Mouse (Mus musculus) spleen, postnatal 36 days (tissue): ENCODE data around the gene Rnft2.

Experiments used
- DNase-seq, 2 experiments: peaks; one replicate each; pipeline ENCODE4 v3.0.0; 2022; ENCODE audit warnings: low spot score in 2 of 2, mixed read lengths in 1 of 2

Rnft2 gene

DNA sequence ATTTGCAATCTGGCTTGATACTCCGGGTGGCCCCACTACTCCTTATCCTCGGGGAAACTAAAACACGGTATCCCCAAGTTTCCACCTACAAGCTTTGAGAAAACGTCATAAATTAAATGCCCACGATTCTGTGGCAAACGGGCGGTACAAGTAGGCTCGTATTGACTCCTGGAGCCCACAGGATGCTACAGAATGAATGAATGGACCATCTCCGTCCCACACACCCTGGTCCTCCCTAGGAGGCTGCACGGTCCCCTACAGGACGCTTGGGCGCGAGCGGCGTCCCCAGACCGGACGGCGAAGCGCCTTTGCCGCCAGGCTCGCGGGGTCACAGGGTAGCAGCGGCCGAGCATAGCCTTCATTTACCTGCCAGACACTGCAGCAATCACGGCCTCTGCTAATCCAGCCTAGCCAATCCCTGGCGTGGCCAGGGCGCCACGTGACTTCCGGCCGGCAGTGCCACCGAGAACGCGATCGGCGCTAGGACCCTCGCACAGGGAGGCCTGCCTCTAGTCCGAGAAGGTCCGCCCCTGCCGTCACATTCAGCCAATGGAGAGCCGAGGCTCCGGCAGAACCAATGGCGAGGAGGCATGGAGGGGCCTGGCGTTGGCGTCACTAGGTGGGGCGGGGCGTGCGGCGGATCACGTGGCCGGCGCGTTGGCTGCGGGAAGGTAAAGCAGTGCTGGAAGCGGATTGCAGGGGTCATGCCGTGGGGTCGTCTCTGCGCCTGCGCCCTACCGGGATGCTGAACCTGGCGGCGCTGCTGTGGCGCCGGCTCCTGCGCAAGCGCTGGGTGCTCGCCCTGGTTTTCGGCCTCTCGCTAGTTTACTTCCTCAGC, at the start of gene Rnft2, which contains the start of gene 2410131K14Rik:
Gene Rnft2, minus strand, starts transcription at position 511 of the 838 bp plus-strand sequence.
Gene 2410131K14Rik, plus strand, starts transcription at position 622 of the 838 bp plus-strand sequence.
- peak; percentile 99 for DNase-seq

DNA sequence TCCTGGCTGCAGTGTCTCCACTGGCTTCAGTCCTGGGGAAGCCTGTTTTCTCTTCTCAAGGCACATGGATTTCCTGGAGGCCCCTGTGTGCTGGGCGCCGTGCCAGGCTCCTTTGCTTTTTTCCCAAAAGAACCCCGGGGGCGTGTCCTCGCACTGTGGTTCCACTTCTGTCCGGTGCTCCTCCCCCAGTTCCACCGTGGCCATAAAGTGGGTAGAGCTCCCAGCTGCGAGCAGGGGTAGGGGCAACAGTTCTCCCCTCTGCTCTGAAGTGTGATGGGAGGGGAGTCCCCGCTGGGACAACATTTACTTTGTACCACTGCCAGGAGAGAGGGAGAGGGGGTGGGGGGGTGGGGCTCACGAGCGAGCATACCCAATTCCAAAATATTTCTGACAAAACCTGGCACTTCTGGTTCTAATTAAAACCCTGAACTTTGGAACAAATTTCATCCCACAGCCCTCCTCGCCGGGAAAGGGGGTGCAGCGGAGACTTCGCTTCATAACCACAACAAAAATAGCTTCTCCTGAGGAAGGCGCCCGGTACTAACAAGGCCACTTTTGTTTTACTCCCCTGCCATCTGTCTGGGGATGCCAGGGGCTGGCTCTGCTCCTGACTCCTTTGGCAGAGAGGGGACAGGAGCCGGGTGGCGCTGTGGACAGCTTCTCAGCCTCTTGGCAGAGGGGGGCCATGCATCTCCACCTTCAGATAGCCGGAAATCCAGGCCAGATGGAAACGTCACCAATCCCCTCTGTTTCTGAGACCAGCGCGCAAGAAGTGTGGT, 49.4 kb upstream of the Rnft2 start:
- DNase-seq: peak; percentile 20 to 30

DNA sequence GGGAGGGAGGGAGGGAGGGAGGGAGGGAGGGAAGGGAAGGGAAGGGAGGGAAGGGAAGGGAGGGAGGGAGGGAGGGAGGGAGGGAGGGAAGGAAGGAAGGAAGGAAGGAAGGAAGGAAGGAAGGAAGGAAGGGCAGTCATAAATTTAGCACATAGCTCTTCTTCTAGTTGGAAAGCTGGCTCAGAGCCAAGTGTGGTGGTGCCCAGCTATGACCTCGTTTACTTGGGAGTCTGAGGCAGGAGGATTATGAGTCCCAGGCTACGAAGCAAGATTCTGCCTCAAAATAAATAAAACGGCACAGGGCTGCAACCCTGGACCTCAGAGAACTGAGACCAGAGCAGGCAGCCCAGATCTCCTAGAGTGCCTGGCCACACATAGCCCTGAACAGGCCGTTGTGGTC, 47.6 kb upstream of the Rnft2 start:
- no peak for DNase-seq

DNA sequence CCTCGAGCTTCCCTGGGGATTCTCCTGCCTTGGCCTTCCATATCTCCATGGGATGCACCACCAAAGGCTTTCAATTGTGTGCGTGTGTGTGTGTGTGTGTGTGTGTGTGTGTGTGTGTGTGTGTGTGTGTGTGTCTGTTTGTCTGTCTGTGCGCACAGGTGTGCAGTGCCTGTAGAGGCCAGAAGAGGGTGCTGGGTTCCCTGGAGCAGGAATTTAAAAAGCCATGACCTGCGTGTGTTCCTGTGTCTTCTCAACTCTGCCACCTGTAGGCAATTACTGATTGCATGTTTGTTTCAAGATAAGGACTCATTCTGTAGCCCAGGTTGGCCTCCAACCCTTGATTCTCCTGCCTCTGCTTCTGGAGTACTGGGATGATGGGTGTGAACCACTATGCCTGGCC, 46.5 kb upstream of the Rnft2 start:
- DNase-seq: no peak

DNA sequence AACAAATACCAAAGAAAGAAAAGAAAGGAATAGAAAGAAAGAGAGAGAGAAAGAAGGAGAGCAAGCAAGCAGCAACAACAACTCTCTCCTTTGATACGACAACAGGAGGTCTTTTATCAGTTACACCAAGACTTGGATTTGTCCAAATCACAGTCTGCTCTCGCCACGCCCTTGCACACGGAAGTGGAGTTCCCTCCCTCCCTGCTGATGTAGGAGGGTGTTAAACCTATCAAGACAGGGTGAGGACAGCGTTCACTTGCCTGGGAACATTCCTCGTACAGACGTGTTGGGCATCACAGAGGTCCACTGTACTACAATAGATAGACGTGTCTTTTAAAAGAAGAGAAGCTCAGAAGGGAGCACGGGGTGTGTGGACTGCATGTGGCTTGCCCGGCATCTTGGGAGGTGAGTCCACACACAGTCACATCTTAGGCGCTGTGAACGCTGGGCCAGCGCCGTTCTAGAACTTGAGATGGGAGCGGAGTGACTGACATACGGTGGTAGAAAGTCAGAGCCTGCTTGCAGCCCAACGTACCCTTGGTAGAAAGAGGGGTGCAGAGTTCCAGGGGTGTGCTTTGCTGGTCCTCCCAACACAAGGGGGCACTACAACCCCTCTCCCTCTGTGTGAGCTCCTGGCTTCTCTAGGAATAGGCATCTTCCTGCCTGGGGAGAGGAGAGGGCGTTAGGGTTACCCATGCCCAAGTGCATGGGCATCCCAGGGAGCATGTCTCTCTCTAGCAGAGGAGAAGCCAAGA, 33.0 kb upstream of the Rnft2 start:
- no peak for DNase-seq

DNA sequence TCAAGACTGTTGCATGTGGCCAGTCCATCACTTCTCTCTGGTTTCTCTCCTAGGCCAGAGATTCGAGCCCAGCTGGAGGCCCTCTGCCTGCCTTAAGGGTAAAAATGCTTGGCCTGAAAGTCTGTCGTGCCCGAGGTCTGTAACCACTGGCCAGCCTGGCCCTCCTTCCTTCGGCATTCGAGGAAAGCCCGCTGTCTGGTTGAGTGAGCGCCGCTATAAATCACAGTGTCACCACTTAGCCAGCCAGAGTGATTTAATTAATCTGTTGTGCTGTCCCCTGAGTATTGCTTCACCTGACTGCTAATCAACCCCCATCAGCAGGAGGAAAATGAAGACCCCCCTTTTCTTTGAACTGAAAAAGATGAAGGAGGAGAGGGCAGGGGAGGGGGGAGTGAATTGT, 31.8 kb upstream of the Rnft2 start:
- DNase-seq: no peak

DNA sequence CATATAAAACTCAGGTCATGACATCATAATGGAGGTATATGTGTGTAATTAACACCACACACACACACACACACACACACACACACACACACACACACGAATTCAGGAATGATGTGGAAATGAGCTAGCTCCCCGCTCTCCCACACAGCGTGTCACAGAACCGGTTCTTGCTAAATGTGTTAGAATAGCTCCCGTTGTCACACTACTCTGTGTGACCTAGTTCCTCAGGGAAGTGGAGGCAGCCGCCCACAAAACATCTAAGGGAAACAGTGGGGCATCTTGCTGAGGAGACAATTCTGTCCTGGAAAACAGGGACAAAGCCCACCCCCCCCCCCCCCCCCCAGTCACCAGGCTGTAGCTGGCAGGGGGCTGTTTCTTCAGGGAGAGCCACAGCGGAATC, 31.4 kb upstream of the Rnft2 start:
- no peak for DNase-seq

DNA sequence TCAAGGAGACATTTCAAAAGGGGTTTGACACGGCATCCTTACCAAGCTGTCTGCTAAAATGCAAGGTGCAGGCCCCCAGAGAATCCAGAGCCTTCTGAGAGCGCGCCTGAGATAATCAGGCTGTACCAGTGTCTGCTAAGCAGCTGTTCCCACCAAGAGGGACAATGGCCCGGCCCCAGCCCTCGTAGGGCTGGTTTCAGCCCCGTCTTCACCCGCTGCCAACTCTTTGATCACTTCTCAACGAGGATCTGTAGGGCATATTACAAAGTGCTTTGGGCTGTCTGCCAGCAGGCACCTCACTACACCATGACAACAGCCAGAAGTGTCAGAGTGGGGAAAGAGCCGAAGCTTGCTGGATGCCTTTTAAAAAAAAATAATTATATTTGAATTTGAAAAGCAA, 29.6 kb upstream of the Rnft2 start:
- no peak for DNase-seq

DNA sequence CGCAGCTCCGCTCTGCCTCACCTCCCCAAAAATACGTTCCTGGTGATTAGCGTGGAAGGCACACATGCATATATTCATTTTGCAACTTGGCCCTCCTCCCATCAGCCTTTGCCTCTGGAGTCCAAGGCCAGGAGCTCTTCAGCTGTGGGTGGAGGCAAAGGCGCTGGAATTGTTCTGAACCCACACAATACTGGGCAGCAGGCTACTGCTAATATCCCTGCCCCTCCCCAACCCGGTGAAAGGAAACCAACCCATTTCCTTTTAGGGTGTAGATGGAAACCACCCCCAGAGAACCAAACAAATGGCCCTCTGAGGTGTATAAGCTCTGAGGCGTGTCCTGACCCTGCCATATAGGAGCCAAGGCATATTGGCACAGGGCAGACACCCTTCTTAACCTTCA, 28.5 kb upstream of the Rnft2 start:
- no peak for DNase-seq

DNA sequence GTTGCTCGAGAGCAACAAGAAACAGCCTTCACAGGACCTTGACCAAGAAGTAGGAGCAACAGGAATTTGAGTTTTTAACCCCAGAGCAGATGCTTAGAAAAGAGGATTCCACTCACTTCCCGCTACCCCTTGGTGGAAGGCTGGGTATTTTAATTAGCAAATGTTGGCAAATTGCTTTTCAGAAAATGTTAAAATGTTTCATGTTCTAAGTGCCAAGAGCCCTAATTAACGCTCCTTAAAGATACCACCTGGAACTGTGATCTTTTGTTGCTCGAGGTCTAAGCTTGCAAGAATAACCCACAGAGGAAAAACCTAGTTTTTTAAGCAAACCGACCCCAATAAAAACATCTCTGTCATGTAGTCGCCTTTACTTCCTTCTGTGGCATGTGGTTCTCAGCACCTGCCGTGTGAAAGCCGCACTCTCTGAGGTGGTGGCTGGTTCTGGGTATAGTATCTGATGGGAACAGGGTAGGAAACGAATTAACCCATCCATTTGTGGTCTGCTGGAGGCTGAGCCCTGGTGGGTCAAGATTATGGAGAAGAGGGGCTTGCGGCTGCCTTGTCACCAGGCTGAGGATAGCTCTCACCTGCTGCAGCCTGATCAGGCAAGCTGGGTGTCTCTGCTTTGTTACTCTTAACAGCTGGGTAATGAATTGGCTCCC, 26.7 kb upstream of the Rnft2 start:
- DNase-seq: no peak

DNA sequence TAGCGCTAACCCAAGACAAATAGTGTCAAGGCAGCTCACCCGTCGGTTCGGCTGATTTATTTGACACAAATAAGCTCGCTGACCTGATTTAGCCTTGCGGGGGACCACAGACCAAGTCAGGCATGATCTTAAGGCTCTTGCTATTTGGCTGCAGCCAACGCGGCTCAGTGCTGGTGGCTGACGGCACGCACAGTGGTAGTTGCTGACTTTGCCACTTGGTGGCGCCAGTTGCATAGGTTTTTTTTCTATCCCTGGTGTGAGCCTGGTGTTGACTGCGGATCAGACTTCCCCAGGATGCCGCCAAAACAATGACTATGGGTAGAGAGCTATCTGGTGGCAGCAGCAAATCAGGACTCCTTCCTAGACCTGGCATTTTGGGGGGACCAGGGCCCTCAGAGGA, 24.1 kb upstream of the Rnft2 start:
- DNase-seq: peak; percentile 43 to 61

DNA sequence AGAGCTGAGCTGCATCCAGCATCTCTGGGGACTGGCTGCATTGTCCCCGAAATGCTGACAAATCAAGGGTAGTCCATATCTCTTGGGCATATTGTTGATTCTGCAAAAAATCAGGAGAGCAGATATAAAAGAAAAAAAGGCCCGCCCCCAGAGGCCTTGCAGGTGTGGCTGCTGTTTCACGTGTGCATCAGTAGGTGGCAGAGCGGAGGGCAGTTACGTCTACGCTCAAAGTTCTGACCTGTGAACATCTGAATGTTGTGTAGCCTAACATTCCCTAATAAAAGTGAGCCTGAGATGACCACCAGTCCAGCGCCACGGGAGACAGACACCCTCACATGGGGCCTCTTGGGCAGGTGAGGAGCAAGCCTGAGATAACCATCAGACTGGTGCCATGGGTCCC, 21.4 kb upstream of the Rnft2 start:
- no peak for DNase-seq

DNA sequence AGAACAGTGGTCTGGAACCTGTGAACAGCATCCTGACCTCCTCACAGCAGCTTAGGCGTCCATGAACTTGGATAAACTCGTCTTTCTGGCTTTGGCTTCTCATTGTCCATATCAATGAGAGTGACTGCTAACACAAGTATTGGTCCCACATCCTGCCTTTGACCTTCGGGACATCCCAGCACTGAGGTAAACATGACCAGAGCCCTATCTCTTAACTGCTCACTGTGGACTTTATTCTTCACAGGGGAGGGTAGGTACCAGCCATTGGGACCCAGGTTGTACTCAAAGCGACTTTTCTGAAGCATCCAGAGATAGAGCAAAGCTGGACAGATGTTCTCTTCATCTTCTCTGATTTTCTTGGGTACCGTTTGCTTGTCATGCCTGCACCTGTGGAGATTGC, 20.4 kb upstream of the Rnft2 start:
- no peak for DNase-seq

DNA sequence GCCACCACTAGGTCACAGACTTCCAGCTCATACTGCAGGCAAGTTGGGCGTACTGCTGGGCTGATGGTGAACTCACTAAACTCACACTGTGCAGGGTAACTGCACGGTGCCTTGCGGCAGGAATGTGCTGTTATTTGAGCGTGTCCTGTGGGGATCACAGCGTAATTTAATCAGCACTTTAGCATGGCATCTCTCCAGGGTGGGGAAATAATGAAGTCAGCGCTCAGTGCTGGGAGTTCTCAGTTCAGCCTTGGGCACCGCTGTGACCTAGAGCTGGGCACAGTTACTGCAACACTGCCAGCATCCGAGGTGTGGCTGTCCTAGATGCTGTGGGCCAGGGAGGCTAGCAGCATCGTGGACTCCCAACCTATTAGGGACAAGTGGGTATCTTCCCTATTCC, 19.4 kb upstream of the Rnft2 start:
- no peak for DNase-seq

DNA sequence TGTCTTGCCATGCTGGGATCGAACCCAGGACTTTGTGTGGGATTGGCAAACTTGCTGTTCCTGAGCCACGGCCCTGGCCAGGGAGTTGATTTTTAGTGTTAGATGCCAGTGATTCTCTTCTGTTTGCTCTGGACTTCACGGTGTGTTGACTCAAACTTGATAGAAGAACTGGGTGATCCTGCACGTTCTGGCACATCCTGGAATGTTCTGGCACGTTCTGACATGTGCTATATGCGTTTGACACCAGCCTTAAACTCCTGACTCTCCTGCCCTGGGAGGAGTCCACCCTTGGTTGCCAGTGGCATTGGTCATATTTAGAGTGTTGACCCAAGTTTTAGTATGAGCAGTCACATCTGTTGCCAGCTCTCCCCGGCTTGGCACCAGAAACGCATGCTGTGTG, 17.5 kb upstream of the Rnft2 start:
- DNase-seq: no peak

DNA sequence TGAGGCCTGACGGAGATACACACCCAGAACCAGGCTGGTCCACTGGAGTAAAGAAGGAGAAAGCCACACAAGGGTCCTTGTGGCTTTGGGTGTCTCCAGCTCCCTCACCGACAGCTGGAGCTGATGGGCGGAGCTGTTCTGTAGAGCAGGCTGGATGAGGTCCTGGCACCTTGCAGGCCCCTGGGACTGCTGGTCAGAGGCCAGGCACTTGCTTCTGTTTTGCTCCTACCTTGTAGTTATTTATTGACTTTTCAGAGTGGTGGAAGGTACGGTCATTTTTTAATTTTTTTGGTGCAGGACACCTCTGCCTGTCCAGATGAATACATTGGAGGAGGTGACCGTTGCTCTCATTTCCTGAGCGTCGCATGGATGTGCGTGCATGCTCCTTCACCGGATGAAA, 16.3 kb upstream of the Rnft2 start:
- DNase-seq: no peak

DNA sequence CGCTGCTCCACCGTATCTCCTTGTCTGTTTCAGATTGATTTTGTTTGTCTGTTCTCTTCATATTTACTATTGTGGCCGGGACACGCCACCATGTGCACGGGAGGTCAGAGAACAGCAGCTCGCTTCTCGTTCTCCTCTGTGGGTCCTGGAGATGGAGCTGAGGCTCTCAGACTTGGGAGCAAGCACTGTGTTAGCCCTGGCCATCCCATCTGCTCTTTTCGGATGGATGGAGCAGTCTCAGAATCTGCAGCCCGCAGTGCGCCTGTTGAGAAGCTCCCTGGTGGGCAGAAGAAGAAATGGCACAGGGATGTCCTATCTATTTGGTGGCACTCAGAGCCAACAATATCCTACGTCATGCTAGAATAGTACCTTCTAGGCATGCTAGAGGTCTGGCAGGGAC, 15.7 kb upstream of the Rnft2 start:
- no peak for DNase-seq

DNA sequence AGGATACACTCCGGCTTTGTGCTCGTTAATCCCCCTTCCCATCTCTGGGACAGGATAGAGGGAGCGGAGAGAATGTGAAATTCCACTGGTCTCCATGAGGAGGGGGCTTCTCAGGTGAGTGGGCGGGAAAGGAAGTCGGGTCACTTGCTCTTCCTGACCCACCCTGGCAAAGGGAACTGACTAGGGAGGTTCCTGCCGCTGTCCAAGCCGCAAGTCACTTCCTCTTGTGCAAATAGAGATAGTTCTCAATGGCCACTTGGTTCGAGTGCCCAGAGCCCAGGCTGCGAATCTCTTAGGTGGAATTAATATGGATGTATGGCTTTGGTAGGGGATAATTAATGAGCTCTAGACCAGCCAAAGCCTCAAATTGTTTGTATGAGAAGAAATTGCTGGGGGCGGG, 15.1 kb upstream of the Rnft2 start:
- no peak for DNase-seq

DNA sequence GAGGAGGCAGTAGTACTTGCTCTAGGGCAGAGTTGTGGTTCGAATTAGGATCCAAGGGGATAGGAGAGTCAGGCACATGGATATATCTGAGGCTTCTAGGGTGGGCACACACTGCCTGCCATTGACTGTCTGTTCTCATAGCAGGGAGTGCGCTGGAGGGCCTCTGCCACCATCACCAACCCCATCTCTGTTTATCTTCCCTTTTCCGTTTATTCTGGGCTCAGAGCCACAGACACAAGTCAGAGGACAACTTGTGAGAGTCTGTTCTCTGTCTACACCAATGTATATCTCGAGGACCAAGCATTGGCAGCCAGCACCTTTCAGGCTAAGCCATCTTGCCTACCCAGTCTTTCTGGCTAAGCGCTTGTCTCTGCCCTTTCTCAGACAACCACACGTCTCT, 14.7 kb upstream of the Rnft2 start:
- DNase-seq: no peak

DNA sequence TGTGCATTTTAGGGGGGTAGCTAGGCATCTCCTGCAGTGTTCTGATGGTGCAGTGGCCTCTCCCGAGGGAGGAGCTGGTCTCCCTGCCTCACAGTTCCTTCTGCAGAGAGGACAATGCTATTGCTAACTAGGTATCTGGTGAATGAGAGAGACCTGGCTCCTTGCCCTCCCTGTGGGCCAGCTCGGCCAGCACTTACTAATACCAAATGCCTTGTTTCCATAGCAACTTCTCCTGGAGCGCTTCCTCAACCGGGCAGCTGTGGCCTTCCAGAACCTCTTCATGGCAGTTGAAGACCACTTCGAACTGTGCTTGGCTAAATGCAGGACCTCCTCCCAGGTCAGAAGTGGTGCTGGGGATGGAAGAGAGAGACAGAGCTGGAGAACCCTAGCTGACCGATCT, 14.2 kb upstream of the Rnft2 start:
- DNase-seq: no peak

DNA sequence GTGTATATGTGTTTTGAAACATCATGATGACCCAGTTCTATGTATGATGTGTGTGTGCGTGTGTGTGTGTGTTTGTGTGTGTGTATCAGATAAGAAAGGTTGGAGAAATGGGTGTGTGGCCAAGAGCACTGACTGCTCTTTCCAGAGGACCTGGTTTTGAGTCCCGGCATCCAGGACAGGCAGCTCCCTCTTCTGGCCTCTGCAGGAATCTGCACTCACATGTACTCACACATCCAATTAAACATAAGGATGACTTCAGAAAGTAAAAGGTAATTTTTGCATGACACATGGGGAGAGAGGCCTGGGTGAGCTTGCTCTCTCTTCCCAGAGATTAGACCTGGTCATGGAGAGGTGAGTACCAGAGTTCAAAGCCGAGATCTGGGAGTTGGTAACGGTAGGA, 12.1 kb upstream of the Rnft2 start:
- no peak for DNase-seq

DNA sequence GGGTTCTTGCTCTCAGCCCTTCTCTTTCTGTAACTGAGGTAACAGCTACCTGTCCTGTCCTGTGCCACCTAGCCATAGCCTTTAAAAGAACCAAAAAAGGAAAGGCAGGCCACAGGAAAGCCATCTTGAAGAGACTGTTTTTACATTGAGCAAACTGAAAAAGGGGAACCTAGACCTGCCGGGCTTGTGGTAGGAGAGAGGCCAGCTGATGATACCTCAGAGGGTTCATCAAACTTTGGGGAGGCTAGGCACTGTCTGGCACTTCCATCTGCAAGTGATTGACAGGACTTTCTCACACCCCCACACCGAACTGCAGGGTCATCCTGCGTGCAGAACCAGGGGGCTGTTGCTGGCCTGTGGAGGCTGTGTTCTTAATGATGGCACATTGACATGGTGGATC, 8.6 kb upstream of the Rnft2 start:
- no peak for DNase-seq
